Mouse (Mus musculus): ENCODE data around the gene Mtus2. TPM values are rescaled to one million over a fixed set of nuclear protein-coding genes. Genes with fewer than 3 reads are reported as not detected.

Mtus2 gene
- 3.2 and 4.1 TPM in 2 replicates for polyA plus RNA-seq (2015; fragmentation: Nextera tagmentation; extraction: Ambion mirVana)

DNA sequence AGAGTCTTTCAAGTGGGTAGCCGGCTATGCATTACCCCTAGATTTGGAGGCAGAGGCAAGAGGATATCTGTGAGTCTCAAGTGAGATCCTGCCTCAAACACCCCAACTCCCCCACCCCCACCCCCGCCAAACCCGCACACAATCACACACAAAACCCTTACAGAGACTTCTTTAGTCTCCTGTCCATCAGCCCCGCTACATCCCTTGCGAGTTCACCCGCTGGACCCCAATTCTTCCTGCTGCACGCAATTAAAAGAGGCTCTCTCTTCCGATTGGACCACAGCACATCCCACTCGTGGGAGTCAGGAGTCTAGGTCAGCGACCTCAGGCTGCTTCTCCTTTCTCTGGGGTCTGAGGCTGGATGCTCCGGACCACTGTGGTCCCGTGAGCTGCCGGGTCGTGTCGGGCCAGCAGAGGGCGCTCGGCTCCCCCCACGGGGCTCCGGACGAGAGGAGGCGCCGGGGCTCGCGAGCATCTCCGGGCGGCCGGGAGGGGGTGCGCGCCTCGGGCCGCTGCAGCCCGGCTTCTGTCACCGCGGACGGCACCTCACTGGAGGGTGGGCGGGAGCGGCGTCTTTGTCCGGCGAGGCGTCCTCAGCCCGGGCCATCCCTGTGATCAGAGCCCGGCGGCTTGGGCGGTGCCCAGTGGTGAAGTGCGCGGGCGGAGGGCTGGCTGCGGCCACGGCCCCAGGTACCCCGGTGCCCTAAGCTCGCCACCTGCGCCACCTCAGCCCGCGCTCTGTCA is at the start of gene Mtus2:
Gene Mtus2, plus strand, starts transcription at position 500 of the 744 bp plus-strand sequence.
- Histone ChIP-seq H3K4me1 (replicated peaks; ENCODE audit: insufficient read depth, low read length) (peaks cover 12% of the 10 kb centered on the region; the same call in 1 of the 2 replicates), H3K27me3 (ENCODE audit: insufficient read depth, low read length) (peaks cover 18% of the 10 kb centered on the region), H3K27ac (no peak within 1 kb of the TSS), H3K36me3 (ENCODE audit: insufficient read depth, low read length) (no peaks in the 10 kb centered on the region), H3K9me3 (replicated peaks; ENCODE audit: low read length) (no peaks in the 10 kb centered on the region), H3K9ac (ENCODE audit: low read depth, low read length) (peak within 1 kb of the TSS; percentile 14; the same call in 1 of the 2 replicates), H3K4me2 (ENCODE audit: low read length) (peak within 1 kb of the TSS; percentile 93), H3K4me3 (replicated peaks; ENCODE audit: low read depth, low read length) (peak within 1 kb of the TSS; percentile 40)
- peak; percentile 79 for DNase-seq (ENCODE audit: low spot score)
- peak; percentile 86 for TF ChIP-seq CTCF (IDR thresholded peaks at IDR 0.05; ENCODE audit: low read depth)
- peak; percentile 83 for ATAC-seq (replicated peaks; ENCODE audit: low FRiP score, low read depth)
- WGBS = 1% methylated on average over 54 of the region's 55 CpGs

DNA sequence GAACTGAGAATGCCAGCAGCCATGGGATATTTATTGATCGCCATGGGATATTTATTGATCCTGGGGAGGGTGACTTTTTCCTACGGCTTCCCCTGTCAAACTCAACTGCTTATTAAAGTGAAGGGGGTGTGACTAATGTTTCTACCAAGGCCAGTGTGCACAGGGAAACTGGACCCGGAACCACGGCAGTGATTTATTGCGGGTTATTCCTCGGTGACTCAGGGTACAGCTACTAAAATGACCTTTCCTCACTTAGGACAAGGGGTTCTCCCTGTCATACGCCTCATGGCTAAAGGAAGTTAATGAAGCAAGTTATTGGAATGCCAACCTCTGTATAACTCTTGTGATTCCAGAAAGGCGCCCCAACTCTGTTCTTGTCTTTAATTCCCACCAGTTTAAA is 49.3 kb upstream of the Mtus2 start:
- no peak overlapping the region for H3K9ac ChIP-seq (ENCODE audit: low read depth, low read length)
- no peak for ATAC-seq (replicated peaks; ENCODE audit: low FRiP score, low read depth)
- no peak overlapping the region for H3K27ac ChIP-seq
- no peaks in the 10 kb centered on the region for H3K27me3 ChIP-seq (ENCODE audit: insufficient read depth, low read length)
- 44% methylated on average over 8 of the region's 8 CpGs for WGBS
- H3K4me3 ChIP-seq (replicated peaks; ENCODE audit: low read depth, low read length) = no peak overlapping the region
- no peaks in the 10 kb centered on the region for H3K9me3 ChIP-seq (replicated peaks; ENCODE audit: low read length)
- TF ChIP-seq CTCF (IDR thresholded peaks at IDR 0.05; ENCODE audit: low read depth) = no peak
- no peak overlapping the region for H3K4me2 ChIP-seq (ENCODE audit: low read length)
- H3K36me3 ChIP-seq (ENCODE audit: insufficient read depth, low read length) = no peaks in the 10 kb centered on the region
- DNase-seq (ENCODE audit: low spot score) = no peak
- no peaks in the 10 kb centered on the region for H3K4me1 ChIP-seq (replicated peaks; ENCODE audit: insufficient read depth, low read length)

DNA sequence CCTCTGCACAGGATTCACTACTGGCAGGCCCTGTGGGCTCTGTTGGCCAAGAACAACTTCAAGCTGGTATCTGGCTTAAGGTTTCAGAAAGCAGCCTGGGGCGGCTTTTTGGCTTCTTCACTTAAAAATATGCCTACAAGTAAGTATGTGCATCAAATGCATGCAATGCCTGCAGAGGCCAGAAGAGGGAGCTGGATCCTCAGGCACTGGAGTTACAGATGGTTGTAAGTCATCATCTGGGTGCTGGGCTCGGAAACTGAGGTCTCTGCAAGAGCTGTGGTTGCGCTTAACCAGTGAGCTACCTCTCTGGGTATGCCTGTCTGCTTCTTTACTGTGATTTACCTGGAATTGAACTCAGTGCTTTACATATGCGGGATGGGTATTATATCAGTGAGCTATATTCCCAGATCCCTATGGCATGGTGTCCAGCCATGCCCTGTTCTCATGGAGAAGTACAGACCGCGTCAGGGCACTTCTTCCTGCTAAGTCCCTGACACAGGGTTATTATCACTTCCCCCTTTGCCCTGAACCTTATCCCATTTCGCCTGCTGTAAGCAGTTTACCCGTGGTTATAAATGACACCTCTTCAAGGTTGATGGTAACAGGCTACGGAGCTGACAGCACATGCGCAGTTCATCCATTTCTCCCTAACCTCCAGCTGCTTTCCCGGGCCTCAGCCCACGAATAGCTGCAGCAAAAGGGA is 46.2 kb upstream of the Mtus2 start:
- 72% methylated on average over 12 of the region's 12 CpGs for WGBS
- no peak overlapping the region for H3K4me3 ChIP-seq (replicated peaks; ENCODE audit: low read depth, low read length)
- H3K9me3 ChIP-seq (replicated peaks; ENCODE audit: low read length) = no peaks in the 10 kb centered on the region
- no peak for DNase-seq (ENCODE audit: low spot score)
- ATAC-seq (replicated peaks; ENCODE audit: low FRiP score, low read depth) = no peak
- peak; percentile 31; the same call in 1 of the 2 replicates for TF ChIP-seq CTCF (IDR thresholded peaks at IDR 0.05; ENCODE audit: low read depth)
- H3K4me2 ChIP-seq (ENCODE audit: low read length) = no peak overlapping the region
- no peaks in the 10 kb centered on the region for H3K36me3 ChIP-seq (ENCODE audit: insufficient read depth, low read length)
- no peaks in the 10 kb centered on the region for H3K27me3 ChIP-seq (ENCODE audit: insufficient read depth, low read length)
- H3K9ac ChIP-seq (ENCODE audit: low read depth, low read length) = no peak overlapping the region
- no peak overlapping the region for H3K27ac ChIP-seq
- peaks cover 9% of the 10 kb centered on the region for H3K4me1 ChIP-seq (replicated peaks; ENCODE audit: insufficient read depth, low read length)

- no peak overlapping the region for H3K4me2 ChIP-seq (ENCODE audit: low read length)
- no peak for TF ChIP-seq CTCF (IDR thresholded peaks at IDR 0.05; ENCODE audit: low read depth)
- H3K9ac ChIP-seq (ENCODE audit: low read depth, low read length) = no peak overlapping the region
- no peaks in the 10 kb centered on the region for H3K27me3 ChIP-seq (ENCODE audit: insufficient read depth, low read length)
- WGBS = 73% methylated on average over 5 of the region's 5 CpGs
- no peak for DNase-seq (ENCODE audit: low spot score)
- no peaks in the 10 kb centered on the region for H3K9me3 ChIP-seq (replicated peaks; ENCODE audit: low read length)
- no peak overlapping the region for H3K4me3 ChIP-seq (replicated peaks; ENCODE audit: low read depth, low read length)
- H3K4me1 ChIP-seq (replicated peaks; ENCODE audit: insufficient read depth, low read length) = peaks cover 9% of the 10 kb centered on the region
- no peak overlapping the region for H3K27ac ChIP-seq
- no peak for ATAC-seq (replicated peaks; ENCODE audit: low FRiP score, low read depth)
- no peaks in the 10 kb centered on the region for H3K36me3 ChIP-seq (ENCODE audit: insufficient read depth, low read length)
These were observed 45.4 kb upstream of the Mtus2 start for GRCm38 (mm10) chr5:147911744-147912143.

DNA sequence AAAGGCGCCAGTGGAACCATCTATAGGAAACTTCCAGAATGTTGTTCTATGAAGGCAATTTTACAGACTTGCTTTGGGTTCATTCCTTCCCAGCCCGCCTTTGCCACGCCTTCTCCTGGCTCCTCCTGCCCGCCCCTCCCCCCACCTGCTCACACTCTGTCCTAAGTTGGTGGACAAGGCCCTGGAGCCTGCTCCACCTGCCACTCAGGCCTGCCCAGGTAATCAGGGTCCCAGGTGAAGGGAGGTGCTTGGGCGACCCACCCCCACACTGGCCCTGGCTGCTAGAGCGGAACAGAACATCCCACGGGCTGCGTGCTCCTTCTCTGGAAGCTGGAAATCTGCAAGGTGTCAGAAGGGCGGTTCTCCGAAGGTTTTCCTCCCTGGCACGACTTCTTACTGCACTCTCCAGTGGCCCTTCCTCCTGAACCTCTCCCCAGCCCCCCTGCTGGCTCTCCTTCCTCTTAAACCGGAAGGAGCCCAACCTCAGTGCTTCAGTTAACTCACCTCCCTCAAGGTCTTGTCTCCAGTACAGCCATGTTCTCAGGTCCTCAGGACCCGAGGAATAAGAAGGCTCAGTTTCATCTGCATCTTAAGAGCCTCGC is 43.8 kb upstream of the Mtus2 start:
- no peaks in the 10 kb centered on the region for H3K27me3 ChIP-seq (ENCODE audit: insufficient read depth, low read length)
- peak overlapping the region; percentile 60 for H3K27ac ChIP-seq
- no peaks in the 10 kb centered on the region for H3K36me3 ChIP-seq (ENCODE audit: insufficient read depth, low read length)
- peaks cover 9% of the 10 kb centered on the region for H3K4me1 ChIP-seq (replicated peaks; ENCODE audit: insufficient read depth, low read length)
- no peak overlapping the region for H3K9ac ChIP-seq (ENCODE audit: low read depth, low read length)
- no peak overlapping the region for H3K4me2 ChIP-seq (ENCODE audit: low read length)
- DNase-seq (ENCODE audit: low spot score) (peak; percentile 32), ATAC-seq (replicated peaks; ENCODE audit: low FRiP score, low read depth) (peak; percentile 74)
- no peaks in the 10 kb centered on the region for H3K9me3 ChIP-seq (replicated peaks; ENCODE audit: low read length)
- WGBS = 19% methylated on average over 14 of the region's 14 CpGs
- TF ChIP-seq CTCF (IDR thresholded peaks at IDR 0.05; ENCODE audit: low read depth) = no peak
- no peak overlapping the region for H3K4me3 ChIP-seq (replicated peaks; ENCODE audit: low read depth, low read length)

GRCm38 (mm10) chr5:147915038-147915566 is 42.0 kb upstream of the Mtus2 start:
- peaks cover 9% of the 10 kb centered on the region for H3K4me1 ChIP-seq (replicated peaks; ENCODE audit: insufficient read depth, low read length)
- no peak overlapping the region for H3K4me3 ChIP-seq (replicated peaks; ENCODE audit: low read depth, low read length)
- WGBS = 51% methylated on average over 6 of the region's 6 CpGs
- TF ChIP-seq CTCF (IDR thresholded peaks at IDR 0.05; ENCODE audit: low read depth) = peak; percentile 48
- no peak overlapping the region for H3K27ac ChIP-seq
- H3K36me3 ChIP-seq (ENCODE audit: insufficient read depth, low read length) = no peaks in the 10 kb centered on the region
- DNase-seq (ENCODE audit: low spot score) (peak; percentile 53), ATAC-seq (replicated peaks; ENCODE audit: low FRiP score, low read depth) (no peak)
- H3K9me3 ChIP-seq (replicated peaks; ENCODE audit: low read length) = no peaks in the 10 kb centered on the region
- no peak overlapping the region for H3K9ac ChIP-seq (ENCODE audit: low read depth, low read length)
- no peak overlapping the region for H3K4me2 ChIP-seq (ENCODE audit: low read length)
- no peaks in the 10 kb centered on the region for H3K27me3 ChIP-seq (ENCODE audit: insufficient read depth, low read length)

Data from kidney, postnatal 0 days (tissue).